Mouse (Mus musculus): ENCODE data around the gene Bbs1. TPM values are rescaled to one million over a fixed set of nuclear protein-coding genes. Genes with fewer than 3 reads are reported as not detected.

Bbs1 gene
- 9.8 and 13.1 TPM in 2 replicates for polyA plus RNA-seq (2012; rRNA removed)

GRCm38 (mm10) chr19:4905979-4906794 lies at the start of gene Bbs1:
Gene Bbs1, minus strand, starts transcription at chr19:4906628.

GRCm38 (mm10) chr19:4942551-4943252 lies 36.3 kb upstream of the Bbs1 start, which contains the start of gene Peli3:
Gene Peli3, minus strand, starts transcription at chr19:4943127.

GRCm38 (mm10) chr19:4927904-4928531 lies 21.6 kb upstream of the Bbs1 start, which contains the start of gene Dpp3:
Gene Dpp3, minus strand, starts transcription at chr19:4928287.

GRCm38 (mm10) chr19:4878405-4879323 lies 27.8 kb downstream of the Bbs1 start, which contains the start of gene Zdhhc24:
Gene Zdhhc24, plus strand, starts transcription at chr19:4878668.

DNA sequence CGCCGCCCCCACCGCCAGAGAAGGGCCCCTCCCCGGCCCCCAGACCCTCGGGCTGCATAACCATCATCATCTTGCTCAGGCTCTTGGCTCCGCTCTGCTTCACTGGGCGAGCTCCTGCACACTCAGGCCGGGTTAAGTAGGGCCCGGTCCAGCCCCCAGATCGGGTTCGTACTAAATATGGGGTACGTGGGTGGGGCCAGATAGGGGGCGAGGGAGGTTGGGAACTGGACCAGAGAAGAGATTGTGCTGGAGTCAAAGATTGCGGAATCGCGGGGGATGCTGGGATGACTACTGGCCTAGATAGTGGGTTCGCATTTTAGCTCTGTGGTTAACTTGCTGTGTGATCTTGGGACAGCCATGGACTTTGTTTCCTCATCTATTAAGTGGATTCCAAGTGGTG lies 28.6 kb downstream of the Bbs1 start, which contains the start of gene Actn3:
TSS of gene Actn3 (minus strand) at position 125 of the 400 bp plus-strand sequence.

GRCm38 (mm10) chr19:4854552-4855469 lies 51.6 kb downstream of the Bbs1 start, which contains the start of gene Ctsf:
Gene Ctsf, plus strand, starts transcription at chr19:4855130.

DNA sequence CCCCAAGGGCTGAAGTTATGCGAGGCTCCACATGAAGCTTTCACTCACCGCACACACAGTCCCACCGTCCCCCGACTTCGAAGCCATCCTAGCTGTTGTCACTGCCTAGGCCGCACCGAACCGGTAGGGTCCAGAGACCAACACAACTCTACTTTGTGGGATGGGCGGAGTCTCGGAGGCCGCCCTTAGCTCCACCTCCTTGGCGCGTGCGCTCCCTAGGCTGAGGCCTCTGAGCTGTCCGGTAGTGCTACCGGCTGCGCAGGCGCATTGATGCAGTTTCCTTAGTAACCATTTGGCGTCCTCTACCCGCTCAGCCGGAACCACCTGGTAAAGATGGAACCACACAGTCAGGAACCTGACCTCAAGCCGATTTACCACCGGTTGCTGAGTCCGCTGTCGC lies 67.3 kb downstream of the Bbs1 start, which contains the start of the genes Ccs and Ccdc87:
TSS of gene Ccs (minus strand) at position 184 of the 400 bp plus-strand sequence.
TSS of gene Ccdc87 (plus strand) at position 218 of the 400 bp plus-strand sequence.

Other genes with a start within 250 kb of the Bbs1 start
- 0.83 and 0.86 TPM in 2 replicates for gene Gm960, start 208.0 kb downstream of the Bbs1 start, polyA plus RNA-seq (2012; rRNA removed)
- 1.8 and 2.3 TPM in 2 replicates for gene Sptbn2, start 195.5 kb downstream of the Bbs1 start, polyA plus RNA-seq (2012; rRNA removed)
- 14.7 and 16.6 TPM in 2 replicates for gene Rbm4b, start 150.1 kb downstream of the Bbs1 start, polyA plus RNA-seq (2012; rRNA removed)
- gene Rbm4, start 112.7 kb downstream of the Bbs1 start, polyA plus RNA-seq (2012; rRNA removed): 45.2 and 82.8 TPM in 2 replicates
- gene Gm21992, start 95.0 kb downstream of the Bbs1 start, polyA plus RNA-seq (2012; rRNA removed): 22.3 and 49.8 TPM in 2 replicates
- gene Rbm14, start 95.0 kb downstream of the Bbs1 start, polyA plus RNA-seq (2012; rRNA removed): 124 and 130 TPM in 2 replicates
- 48.6 and 71.6 TPM in 2 replicates for gene Ccs, start 67.3 kb downstream of the Bbs1 start, polyA plus RNA-seq (2012; rRNA removed)
- 0.29 and 0.47 TPM in 2 replicates for gene Ccdc87, start 67.3 kb downstream of the Bbs1 start, polyA plus RNA-seq (2012; rRNA removed)
- 443 and 448 TPM in 2 replicates for gene Ctsf, start 51.5 kb downstream of the Bbs1 start, polyA plus RNA-seq (2012; rRNA removed)
- gene Actn3, start 28.7 kb downstream of the Bbs1 start, polyA plus RNA-seq (2012; rRNA removed): 3.2 and 3.8 TPM in 2 replicates
- 50.8 and 63.0 TPM in 2 replicates for gene Zdhhc24, start 28.0 kb downstream of the Bbs1 start, polyA plus RNA-seq (2012; rRNA removed)
- gene Dpp3, start 21.7 kb upstream of the Bbs1 start, polyA plus RNA-seq (2012; rRNA removed): 158 and 220 TPM in 2 replicates
- 12.9 and 17.8 TPM in 2 replicates for gene Peli3, start 36.5 kb upstream of the Bbs1 start, polyA plus RNA-seq (2012; rRNA removed)
- 16.6 and 19.4 TPM in 2 replicates for gene Mrpl11, start 55.5 kb upstream of the Bbs1 start, polyA plus RNA-seq (2012; rRNA removed)
- gene Npas4, start 83.7 kb upstream of the Bbs1 start, polyA plus RNA-seq (2012; rRNA removed): 2.8 and 4.2 TPM in 2 replicates
- 22.3 and 29.6 TPM in 2 replicates for gene Slc29a2, start 117.2 kb upstream of the Bbs1 start, polyA plus RNA-seq (2012; rRNA removed)
- 69.6 and 74.6 TPM in 2 replicates for gene B4gat1, start 132.2 kb upstream of the Bbs1 start, polyA plus RNA-seq (2012; rRNA removed)
- gene AC124502.3, start 132.3 kb upstream of the Bbs1 start, polyA plus RNA-seq (2012; rRNA removed): 1.6 and 2.1 TPM in 2 replicates
- gene Brms1, start 134.7 kb upstream of the Bbs1 start, polyA plus RNA-seq (2012; rRNA removed): 33.0 and 36.1 TPM in 2 replicates
- 18.2 and 24.3 TPM in 2 replicates for gene Rin1, start 143.9 kb upstream of the Bbs1 start, polyA plus RNA-seq (2012; rRNA removed)
- 31.1 and 41.1 TPM in 2 replicates for gene Cd248, start 161.4 kb upstream of the Bbs1 start, polyA plus RNA-seq (2012; rRNA removed)
- gene Tmem151a, start 178.9 kb upstream of the Bbs1 start, polyA plus RNA-seq (2012; rRNA removed): 8.9 and 12.9 TPM in 2 replicates
- 166 and 167 TPM in 2 replicates for gene Yif1a, start 181.9 kb upstream of the Bbs1 start, polyA plus RNA-seq (2012; rRNA removed)
- 14.4 and 14.6 TPM in 2 replicates for gene Cnih2, start 191.9 kb upstream of the Bbs1 start, polyA plus RNA-seq (2012; rRNA removed)
- gene Rab1b, start 200.4 kb upstream of the Bbs1 start, polyA plus RNA-seq (2012; rRNA removed): 228 and 236 TPM in 2 replicates
- gene Klc2, start 211.9 kb upstream of the Bbs1 start, polyA plus RNA-seq (2012; rRNA removed): 184 and 197 TPM in 2 replicates